Mouse (Mus musculus) erythroblast, embryonic 14.5 days (primary cell): ENCODE data around the gene Grid1.

Source experiments
- GATA1 ChIP-seq: IDR thresholded peaks from 2 replicates; pipeline ENCODE4 v1.6.1; 2012; ENCODE audit warnings: low read length, inconsistent platforms, mixed read lengths
- TAL1 ChIP-seq: IDR thresholded peaks from 3 replicates; pipeline ENCODE4 v1.6.1; 2012; ENCODE audit warnings: low read length, inconsistent platforms, mixed read lengths

DNA sequence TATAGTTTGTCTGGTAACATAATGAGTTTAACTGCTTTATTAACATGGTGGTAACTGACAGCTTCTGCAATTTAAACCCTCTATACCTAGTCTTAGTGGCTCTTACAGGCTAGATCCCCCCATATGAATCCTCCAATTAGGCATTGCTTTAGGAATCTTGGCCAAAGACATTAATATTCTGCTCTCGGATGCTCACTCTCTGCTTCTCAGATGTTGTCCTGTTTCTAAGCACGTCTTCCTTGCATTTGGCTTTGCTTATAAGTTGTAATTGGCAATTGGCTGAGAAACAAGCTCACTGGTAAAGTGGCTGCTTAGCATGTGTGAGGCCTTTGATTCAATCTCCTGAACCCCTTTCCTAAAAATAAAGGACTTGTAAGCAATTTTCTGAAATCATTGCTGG, 610.4 kb downstream of the Grid1 start:
- TF ChIP-seq GATA1, result no peak
- TF ChIP-seq TAL1, result no peak
